Mouse (Mus musculus): ENCODE results near the gene Klc3. TPM values are rescaled to one million over a fixed set of nuclear protein-coding genes. Genes with fewer than 3 reads are reported as not detected.

The Klc3 gene
- polyA plus RNA-seq (2012; rRNA removed) = 1.4 and 2.5 TPM in 2 replicates

DNA sequence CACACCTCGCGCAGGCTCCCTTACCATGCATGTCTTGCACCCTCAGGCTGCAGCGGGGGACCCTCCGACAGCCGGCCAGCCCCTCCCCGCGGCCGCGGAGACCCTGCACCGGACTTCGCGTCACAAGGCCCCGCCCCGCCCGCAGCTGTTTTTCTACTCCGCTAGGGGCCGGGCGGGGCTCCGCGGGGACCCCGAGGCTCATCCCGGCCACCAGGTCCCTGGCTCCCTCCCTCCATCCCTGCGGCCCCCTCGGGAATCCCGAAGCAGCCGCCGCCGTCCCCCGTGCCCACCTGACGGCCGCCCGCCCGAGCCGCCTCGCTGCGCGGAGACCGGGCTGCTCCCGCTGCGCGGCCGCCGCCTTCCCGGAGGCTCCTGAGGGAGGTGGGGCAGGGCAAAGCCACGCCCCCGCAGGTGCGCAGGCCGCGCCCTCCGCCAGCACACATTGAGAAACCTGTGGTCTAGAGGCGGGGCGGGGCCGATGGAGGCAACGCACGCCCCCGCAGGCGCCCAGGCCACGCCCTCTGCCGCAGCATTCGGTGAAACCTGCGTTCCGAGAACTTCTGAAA, at the start of gene Klc3:
Gene Klc3 (minus strand): TSS at position 374 of the 566 bp plus-strand sequence.

GRCm38 (mm10) chr7:19404476-19404875, 572 bp upstream of the Klc3 start, which contains the start of gene Ckm:
Gene Ckm (plus strand): TSS chr7:19404776.

DNA sequence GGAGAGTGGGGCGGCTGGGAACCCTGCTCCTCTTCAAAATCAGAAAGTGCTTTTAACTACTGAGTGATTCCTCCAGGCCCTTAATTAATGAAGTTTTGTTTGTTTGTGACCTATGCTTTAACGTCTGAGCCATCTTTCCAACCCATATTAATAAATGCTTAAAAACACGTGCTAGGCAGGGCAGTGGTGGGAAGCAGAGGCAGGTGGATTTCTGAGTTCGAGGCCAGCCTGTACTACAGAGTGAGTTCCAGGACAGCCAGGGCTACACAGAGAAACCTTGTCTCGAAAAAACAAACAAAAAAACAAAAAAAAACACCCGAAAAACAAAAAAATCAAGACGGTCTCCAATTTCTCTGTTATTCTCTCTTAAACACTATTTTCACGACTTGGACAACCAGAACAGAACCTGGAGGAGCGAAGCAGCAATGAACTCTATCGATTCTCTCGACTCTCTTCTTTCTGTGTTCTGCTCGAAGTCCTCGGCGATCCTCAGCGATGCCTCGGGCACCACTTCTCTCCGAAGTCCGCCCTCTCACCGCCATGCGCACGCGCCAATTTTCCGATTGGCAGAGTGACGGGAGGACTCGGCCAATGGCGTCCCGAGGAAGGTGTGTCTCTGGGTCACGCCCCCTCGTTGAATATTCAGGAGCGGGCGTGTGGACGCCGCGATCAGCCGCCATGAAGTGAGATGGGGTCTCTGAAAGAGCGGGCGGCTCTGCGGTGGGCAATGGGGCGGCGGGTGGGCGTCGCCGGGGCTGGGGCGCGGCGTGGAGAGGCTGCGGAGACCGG, 22.3 kb downstream of the Klc3 start, which contains the start of gene Ercc2:
Gene Ercc2 (plus strand): TSS at position 634 of the 789 bp plus-strand sequence.

DNA sequence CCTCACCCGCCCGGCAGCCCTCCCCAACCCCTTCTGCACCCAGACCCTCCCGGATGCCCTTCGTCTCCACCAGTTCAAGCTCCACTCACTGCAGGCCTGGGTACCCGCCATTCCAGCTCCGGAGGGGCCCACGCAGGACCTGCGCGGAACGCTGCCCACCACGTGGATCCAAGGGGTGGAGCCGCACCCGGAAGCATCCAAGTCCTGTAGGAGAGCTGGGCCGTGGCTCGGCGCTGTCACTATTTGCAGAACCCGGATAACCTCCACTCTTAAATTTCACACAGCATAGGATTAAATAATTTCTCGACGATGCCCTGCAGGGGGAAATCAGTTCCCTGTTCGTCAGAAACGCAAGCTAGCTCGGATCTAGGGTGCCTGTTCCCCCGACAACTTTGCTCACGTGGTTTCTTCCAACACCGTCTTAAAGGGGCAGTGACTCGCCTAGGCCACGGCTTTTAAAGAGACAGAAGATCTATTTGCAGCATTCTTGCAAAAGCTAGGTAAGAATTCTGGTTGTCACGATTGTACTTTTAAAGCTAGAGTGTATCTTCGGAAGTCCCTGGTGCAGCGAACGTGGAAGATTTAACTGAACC, 44.5 kb downstream of the Klc3 start, which contains the start of the genes Cd3eap and Ppp1r13l:
Gene Cd3eap (minus strand): TSS at position 185 of the 593 bp plus-strand sequence.
Gene Ppp1r13l (plus strand): TSS at position 451 of the 593 bp plus-strand sequence.

Other genes starting within 250 kb of the Klc3 start
- 12.0 and 19.1 TPM in 2 replicates for gene Gipr, start 238.0 kb downstream of the Klc3 start, polyA plus RNA-seq (2012; rRNA removed)
- 47.2 and 49.2 TPM in 2 replicates for gene Eml2, start 227.7 kb downstream of the Klc3 start, polyA plus RNA-seq (2012; rRNA removed)
- gene Gpr4, start 191.6 kb downstream of the Klc3 start, polyA plus RNA-seq (2012; rRNA removed) = 4.1 and 4.4 TPM in 2 replicates
- 25.6 and 27.9 TPM in 2 replicates for gene Opa3, start 175.8 kb downstream of the Klc3 start, polyA plus RNA-seq (2012; rRNA removed)
- gene Vasp, start 132.3 kb downstream of the Klc3 start, polyA plus RNA-seq (2012; rRNA removed) = 64.3 and 74.5 TPM in 2 replicates
- gene Ppm1n, start 124.0 kb downstream of the Klc3 start, polyA plus RNA-seq (2012; rRNA removed) = 0.83 and 1.1 TPM in 2 replicates
- 118 and 136 TPM in 2 replicates for gene Rtn2, start 121.5 kb downstream of the Klc3 start, polyA plus RNA-seq (2012; rRNA removed)
- 0.11 and 0.36 TPM in 2 replicates for gene Fosb, start 94.1 kb downstream of the Klc3 start, polyA plus RNA-seq (2012; rRNA removed)
- 74.3 and 79.3 TPM in 2 replicates for gene Ercc1, start 59.3 kb downstream of the Klc3 start, polyA plus RNA-seq (2012; rRNA removed)
- 14.1 and 14.5 TPM in 2 replicates for gene Cd3eap, start 44.6 kb downstream of the Klc3 start, polyA plus RNA-seq (2012; rRNA removed)
- gene Ppp1r13l, start 44.4 kb downstream of the Klc3 start, polyA plus RNA-seq (2012; rRNA removed) = 6.6 and 9.4 TPM in 2 replicates
- gene Ercc2, start 22.1 kb downstream of the Klc3 start, polyA plus RNA-seq (2012; rRNA removed) = 75.9 and 76.5 TPM in 2 replicates
- 0.10 and 25.4 TPM in 2 replicates for gene Ckm, start 672 bp upstream of the Klc3 start, polyA plus RNA-seq (2012; rRNA removed)
- 51.1 and 55.1 TPM in 2 replicates for gene Mark4, start 54.7 kb upstream of the Klc3 start, polyA plus RNA-seq (2012; rRNA removed)
- 0.85 and 1.6 TPM in 2 replicates for gene Exoc3l2, start 59.2 kb upstream of the Klc3 start, polyA plus RNA-seq (2012; rRNA removed)
- 9.1 and 10.5 TPM in 2 replicates for gene Bloc1s3, start 104.3 kb upstream of the Klc3 start, polyA plus RNA-seq (2012; rRNA removed)
- gene Trappc6a, start 104.3 kb upstream of the Klc3 start, polyA plus RNA-seq (2012; rRNA removed) = 34.1 and 35.1 TPM in 2 replicates
- gene Nkpd1, start 113.7 kb upstream of the Klc3 start, polyA plus RNA-seq (2012; rRNA removed) = 0.33 and 0.34 TPM in 2 replicates
- 96.0 and 96.5 TPM in 2 replicates for gene Ppp1r37, start 159.0 kb upstream of the Klc3 start, polyA plus RNA-seq (2012; rRNA removed)
- gene Zfp296, start 173.2 kb upstream of the Klc3 start, polyA plus RNA-seq (2012; rRNA removed) = 0.96 and 1.3 TPM in 2 replicates
- gene Gemin7, start 173.5 kb upstream of the Klc3 start, polyA plus RNA-seq (2012; rRNA removed) = 63.7 and 64.1 TPM in 2 replicates
- gene Clasrp, start 200.4 kb upstream of the Klc3 start, polyA plus RNA-seq (2012; rRNA removed) = 169 and 179 TPM in 2 replicates
- gene Relb, start 225.3 kb upstream of the Klc3 start, polyA plus RNA-seq (2012; rRNA removed) = 4.5 and 8.3 TPM in 2 replicates

Measured in central nervous system, embryonic 14 days (tissue).